Mouse (Mus musculus): ENCODE data around the gene Tars. TPM values are rescaled to one million over a fixed set of nuclear protein-coding genes. Genes with fewer than 3 reads are reported as not detected.
A peak's percentile ranks its signal among the peaks of the same experiment; 100 is the strongest.

Gene Tars
- polyA plus RNA-seq (2012; rRNA removed) = 37.6 and 38.5 TPM in 2 replicates

DNA sequence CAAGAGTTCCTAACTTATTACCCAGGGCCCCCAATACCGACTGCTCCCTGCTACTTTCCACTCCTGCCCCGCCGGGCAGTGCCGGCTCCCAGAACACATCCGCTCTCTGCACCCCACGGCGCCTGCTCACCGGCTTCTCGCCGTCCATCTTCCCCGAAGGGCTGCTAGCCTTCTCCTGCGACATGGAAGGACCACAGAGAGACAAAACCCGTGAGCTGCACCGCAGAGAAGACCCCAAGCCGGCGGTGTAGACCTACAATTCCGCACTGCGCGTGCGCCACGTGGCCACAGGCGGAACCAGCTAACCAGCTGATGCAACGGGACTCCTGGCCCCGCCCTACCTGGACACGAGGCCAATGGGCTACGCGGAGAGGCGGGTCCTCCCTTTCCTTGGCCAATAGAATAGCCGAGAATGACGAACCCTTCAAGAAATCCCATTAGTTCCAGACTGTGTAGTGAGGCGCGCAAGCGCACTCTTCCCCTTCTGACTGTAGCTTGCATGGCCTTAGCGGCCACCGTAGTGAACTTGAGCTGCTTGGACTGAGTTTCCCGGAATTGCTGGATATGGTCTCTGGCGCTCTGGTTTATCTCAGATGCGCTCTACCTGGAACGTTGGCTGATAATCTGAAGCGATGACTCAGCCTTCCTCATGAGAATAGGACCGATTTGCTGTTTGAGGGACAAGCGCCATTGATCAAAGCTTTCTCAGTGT lies at the start of gene Tars:
Gene Tars, minus strand, starts transcription at position 310 of the 712 bp plus-strand sequence.
- DNase-seq = peak; percentile 98 to 99
- no peaks in the 10 kb centered on the region for H3K27me3 ChIP-seq (ENCODE audit: control insufficient read depth, insufficient read depth, low read length)
- peak within 1 kb of the TSS; percentile 12; the same call in 1 of the 2 replicates for H3K27ac ChIP-seq (ENCODE audit: insufficient read depth, low read length)
- peak within 1 kb of the TSS; percentile 93 for H3K4me3 ChIP-seq (replicated peaks; ENCODE audit: insufficient read depth, low read depth, low read length)
- TF ChIP-seq CTCF (IDR thresholded peaks at IDR 0.05; ENCODE audit: borderline replicate concordance, insufficient read depth, low read depth, low read length) = no peak
- TF ChIP-seq POLR2A (IDR thresholded peaks at IDR 0.05; ENCODE audit: borderline replicate concordance, insufficient read depth, low read length) = peak; percentile 87; the same call in 1 of the 2 replicates
- H3K4me1 ChIP-seq (ENCODE audit: control insufficient read depth, insufficient read depth, low read length) = no peaks in the 10 kb centered on the region; the same call in 1 of the 2 replicates
- WGBS = under 1% methylated on average over 42 of the region's 42 CpGs

DNA sequence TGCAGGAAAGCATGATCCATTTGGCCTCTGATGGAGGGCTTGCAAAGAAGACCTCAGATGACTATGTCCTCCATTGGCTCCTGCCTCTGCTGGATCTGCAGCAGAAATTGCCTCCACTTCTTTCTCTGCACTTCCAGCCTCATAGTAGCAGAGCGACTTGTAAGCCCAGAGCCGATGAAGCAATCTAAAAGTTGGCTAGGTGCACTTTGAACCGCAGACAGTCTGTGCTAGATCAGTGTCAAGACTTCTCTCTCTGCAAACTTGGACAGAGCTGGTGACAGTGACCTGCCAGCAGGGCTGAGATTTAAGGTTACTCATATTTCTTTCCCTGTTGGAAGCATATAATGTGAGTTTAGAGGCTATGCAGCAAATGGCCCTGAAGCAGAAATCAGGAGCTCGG lies 37.9 kb upstream of the Tars start:
- Histone ChIP-seq H3K4me3 (replicated peaks; ENCODE audit: insufficient read depth, low read depth, low read length) (no peak overlapping the region), H3K27ac (ENCODE audit: insufficient read depth, low read length) (no peak overlapping the region), H3K27me3 (ENCODE audit: control insufficient read depth, insufficient read depth, low read length) (no peaks in the 10 kb centered on the region), H3K4me1 (ENCODE audit: control insufficient read depth, insufficient read depth, low read length) (no peaks in the 10 kb centered on the region)
- 96% methylated on average over 4 of the region's 4 CpGs for WGBS
- TF ChIP-seq CTCF (IDR thresholded peaks at IDR 0.05; ENCODE audit: borderline replicate concordance, insufficient read depth, low read depth, low read length) (no peak), POLR2A (IDR thresholded peaks at IDR 0.05; ENCODE audit: borderline replicate concordance, insufficient read depth, low read length) (no peak)
- no peak for DNase-seq

DNA sequence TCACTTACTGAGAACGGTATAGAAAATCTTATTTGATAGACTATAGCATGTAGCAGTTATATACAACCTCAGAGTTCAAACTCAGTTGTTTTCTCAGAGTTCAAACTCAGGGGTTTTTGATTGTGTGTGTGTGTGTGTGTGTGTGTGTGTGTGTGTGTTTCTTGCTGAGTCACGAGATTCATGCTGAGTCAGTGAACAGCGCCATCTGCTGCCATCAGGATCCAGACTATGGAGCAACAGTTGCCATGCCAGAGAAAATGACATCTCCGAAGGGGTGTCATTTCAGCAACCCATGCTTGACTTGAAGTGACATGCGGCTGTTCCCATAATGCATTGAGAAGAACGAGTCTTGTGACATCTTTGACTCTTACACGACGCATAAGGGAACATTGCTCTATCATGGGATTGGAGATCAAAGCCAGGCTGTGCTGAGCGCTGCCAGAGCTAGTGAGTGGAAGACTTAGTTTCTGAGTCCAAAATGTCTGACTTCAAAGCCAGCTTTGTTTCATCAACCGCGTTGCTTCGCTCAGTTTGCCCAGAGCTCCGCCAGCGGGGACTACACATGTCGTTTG lies 37.3 kb upstream of the Tars start:
- Histone ChIP-seq H3K27ac (ENCODE audit: insufficient read depth, low read length) (no peak overlapping the region), H3K4me3 (replicated peaks; ENCODE audit: insufficient read depth, low read depth, low read length) (no peak overlapping the region), H3K4me1 (ENCODE audit: control insufficient read depth, insufficient read depth, low read length) (no peaks in the 10 kb centered on the region), H3K27me3 (ENCODE audit: control insufficient read depth, insufficient read depth, low read length) (no peaks in the 10 kb centered on the region)
- no peak for DNase-seq
- TF ChIP-seq CTCF (IDR thresholded peaks at IDR 0.05; ENCODE audit: borderline replicate concordance, insufficient read depth, low read depth, low read length) (no peak), POLR2A (IDR thresholded peaks at IDR 0.05; ENCODE audit: borderline replicate concordance, insufficient read depth, low read length) (no peak)
- 88% methylated on average over 15 of the region's 15 CpGs for WGBS

DNA sequence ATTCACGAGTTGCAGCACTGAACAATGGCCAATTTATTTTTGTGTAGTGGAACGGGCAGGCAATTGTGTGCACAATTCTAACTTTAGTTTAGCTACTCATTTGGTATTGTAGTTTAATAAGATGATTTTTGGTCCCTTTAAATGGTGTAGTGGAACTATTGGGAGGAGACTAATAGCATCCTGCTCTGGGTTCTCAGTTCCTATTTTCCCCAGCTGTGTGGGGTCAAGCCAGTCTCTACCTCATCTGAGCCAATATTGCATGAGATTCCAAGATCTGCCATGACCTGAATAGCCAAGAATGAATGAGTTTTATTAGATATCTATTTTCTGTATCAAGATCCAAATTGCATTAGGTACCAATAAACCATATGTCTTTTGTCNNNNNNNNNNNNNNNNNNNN lies 27.4 kb upstream of the Tars start:
- Histone ChIP-seq H3K4me3 (replicated peaks; ENCODE audit: insufficient read depth, low read depth, low read length) (no peak overlapping the region), H3K27me3 (ENCODE audit: control insufficient read depth, insufficient read depth, low read length) (no peaks in the 10 kb centered on the region), H3K4me1 (ENCODE audit: control insufficient read depth, insufficient read depth, low read length) (no peaks in the 10 kb centered on the region), H3K27ac (ENCODE audit: insufficient read depth, low read length) (no peak overlapping the region)
- 28% methylated on average over 2 of the region's 2 CpGs for WGBS
- no peak for DNase-seq
- TF ChIP-seq CTCF (IDR thresholded peaks at IDR 0.05; ENCODE audit: borderline replicate concordance, insufficient read depth, low read depth, low read length) (no peak), POLR2A (IDR thresholded peaks at IDR 0.05; ENCODE audit: borderline replicate concordance, insufficient read depth, low read length) (no peak)

DNA sequence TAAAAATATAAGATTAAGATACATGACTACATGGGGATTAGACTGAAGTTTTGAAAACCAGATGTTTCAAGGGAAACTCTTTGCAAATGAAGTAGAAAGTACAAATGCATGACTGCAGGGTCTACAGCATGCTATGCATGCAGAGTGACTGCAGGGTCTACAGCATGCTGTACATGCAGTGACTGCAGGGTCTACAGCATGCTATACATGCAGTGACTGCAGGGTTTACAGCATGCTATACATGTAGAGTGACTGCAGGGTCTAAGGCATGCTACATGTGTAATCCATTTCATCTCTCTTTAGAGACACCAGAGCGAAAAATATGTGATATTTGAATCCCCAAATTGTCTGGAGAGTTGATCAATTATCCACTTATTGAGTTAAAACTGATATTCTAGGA lies 14.0 kb upstream of the Tars start:
- TF ChIP-seq POLR2A (IDR thresholded peaks at IDR 0.05; ENCODE audit: borderline replicate concordance, insufficient read depth, low read length) (no peak), CTCF (IDR thresholded peaks at IDR 0.05; ENCODE audit: borderline replicate concordance, insufficient read depth, low read depth, low read length) (no peak)
- 89% methylated on average over 1 of the region's 1 CpGs for WGBS

DNA sequence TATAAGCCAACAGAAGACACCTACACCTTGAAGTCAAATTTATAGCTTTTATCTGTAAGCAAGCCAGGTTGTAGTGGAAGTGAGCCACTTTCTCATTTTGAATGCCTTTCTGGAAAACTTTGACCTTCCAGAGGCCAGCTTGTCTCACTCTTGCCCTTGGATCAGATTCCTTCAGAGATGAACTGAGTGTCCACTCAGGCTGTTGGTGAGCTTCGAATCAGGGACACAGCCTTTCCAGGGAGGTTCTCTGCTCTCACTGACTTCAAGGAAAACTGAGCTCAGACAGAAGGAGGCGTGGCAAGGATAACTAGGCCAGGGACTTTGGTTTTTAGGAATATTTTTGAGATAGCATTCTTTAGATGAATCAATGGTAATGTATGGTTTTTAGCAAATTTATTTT lies 13.1 kb upstream of the Tars start:
- 71% methylated on average over 2 of the region's 2 CpGs for WGBS
- no peak overlapping the region for H3K4me3 ChIP-seq (replicated peaks; ENCODE audit: insufficient read depth, low read depth, low read length)
- no peak overlapping the region for H3K27ac ChIP-seq (ENCODE audit: insufficient read depth, low read length)
- H3K27me3 ChIP-seq (ENCODE audit: control insufficient read depth, insufficient read depth, low read length) = no peaks in the 10 kb centered on the region
- TF ChIP-seq CTCF (IDR thresholded peaks at IDR 0.05; ENCODE audit: borderline replicate concordance, insufficient read depth, low read depth, low read length) = no peak
- TF ChIP-seq POLR2A (IDR thresholded peaks at IDR 0.05; ENCODE audit: borderline replicate concordance, insufficient read depth, low read length) = no peak
- DNase-seq = no peak
- H3K4me1 ChIP-seq (ENCODE audit: control insufficient read depth, insufficient read depth, low read length) = no peaks in the 10 kb centered on the region

More for the DNA sequence above, 14.0 kb upstream of the Tars start:
- no peak overlapping the region for H3K4me3 ChIP-seq (replicated peaks; ENCODE audit: insufficient read depth, low read depth, low read length)
- H3K4me1 ChIP-seq (ENCODE audit: control insufficient read depth, insufficient read depth, low read length) = no peaks in the 10 kb centered on the region
- no peaks in the 10 kb centered on the region for H3K27me3 ChIP-seq (ENCODE audit: control insufficient read depth, insufficient read depth, low read length)
- no peak overlapping the region for H3K27ac ChIP-seq (ENCODE audit: insufficient read depth, low read length)
- DNase-seq = no peak

DNA sequence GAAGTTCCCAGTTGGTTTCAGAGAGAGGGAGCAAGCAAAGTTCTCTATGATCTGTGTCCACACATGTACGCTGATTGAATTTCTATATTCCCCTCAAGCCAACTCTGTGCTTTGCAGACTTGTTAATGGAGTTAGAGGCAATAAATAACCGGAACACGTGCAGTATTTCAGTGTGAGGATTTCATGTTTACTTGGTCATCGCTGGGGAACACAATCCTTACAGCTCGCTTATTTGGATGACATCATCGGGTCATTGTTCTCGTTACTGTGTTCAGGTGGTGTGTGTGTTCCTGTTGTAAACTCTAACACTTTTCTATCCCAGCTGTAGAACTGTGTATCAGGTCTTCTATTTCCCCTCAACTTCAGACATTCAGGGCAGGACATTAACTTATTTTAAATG lies 12.4 kb upstream of the Tars start:
- Histone ChIP-seq H3K4me1 (ENCODE audit: control insufficient read depth, insufficient read depth, low read length) (no peaks in the 10 kb centered on the region), H3K4me3 (replicated peaks; ENCODE audit: insufficient read depth, low read depth, low read length) (no peak overlapping the region), H3K27me3 (ENCODE audit: control insufficient read depth, insufficient read depth, low read length) (no peaks in the 10 kb centered on the region), H3K27ac (ENCODE audit: insufficient read depth, low read length) (no peak overlapping the region)
- no peak for DNase-seq
- no peak for TF ChIP-seq POLR2A (IDR thresholded peaks at IDR 0.05; ENCODE audit: borderline replicate concordance, insufficient read depth, low read length)
- no peak for TF ChIP-seq CTCF (IDR thresholded peaks at IDR 0.05; ENCODE audit: borderline replicate concordance, insufficient read depth, low read depth, low read length)
- 77% methylated on average over 7 of the region's 7 CpGs for WGBS

Measured in cerebellum, adult 2 months (tissue).